Mouse (Mus musculus) thymus, adult 2 months (tissue): ENCODE data around the gene Xxylt1.

Experiments used
- CTCF ChIP-seq: fragments of 200-500 bp; IDR thresholded peaks from 2 replicates; pipeline ENCODE4 v1.5.1; 2012; ENCODE audit warnings: mild to moderate bottlenecking, control low read depth, low read length, moderate library complexity, borderline replicate concordance; ENCODE audit not compliant: control insufficient read depth, poor library complexity, insufficient read depth; ENCODE audit errors: extremely low read depth
- POLR2A ChIP-seq: fragments of 200-500 bp; IDR thresholded peaks from 2 replicates; pipeline ENCODE4 v1.6.1; 2012; ENCODE audit warnings: mild to moderate bottlenecking, low read length, control low read depth, moderate library complexity; ENCODE audit not compliant: control insufficient read depth, poor library complexity, insufficient read depth; ENCODE audit errors: extremely low read depth

- TF ChIP-seq POLR2A (no peak), CTCF (no peak)
Observed at GRCm38 (mm10) chr16:31064782-31065181, 16.4 kb downstream of the Xxylt1 start.
